Mouse (Mus musculus): ENCODE data around the gene Rps3.

GRCm38 (mm10) chr7:99467916-99468282 is 15.6 kb downstream of the Rps3 start:
- no peak for TF ChIP-seq EP300 (optimal IDR thresholded peaks at IDR 0.05)
- no peak for TF ChIP-seq CTCF (IDR thresholded peaks at IDR 0.05; ENCODE audit: low read depth)
